8 mouse cellular contexts compared by ENCODE assay signal in genomic region chr17:69506070-69506469, GRCm38 (mm10).
DNase-seq lines count a peak whose midpoint lies in the region.

No protein-coding gene starts in this region.

- peak; percentile 9 for DNase-seq in cerebellum, adult 11 months
- DNase-seq in cerebellum, adult 11-12 months: no peak
- peak; percentile 48 for DNase-seq in layer of hippocampus, adult 11-12 months (ENCODE audit: low spot score)
- no peak for DNase-seq in layer of hippocampus, postnatal 25 days (ENCODE audit: extremely low spot score in 1 of 2, low spot score in 1 of 2)
- DNase-seq in 3T3-L1 (ENCODE audit: low read depth, low spot score): peak; percentile 68
- DNase-seq in cerebellum, adult 9-10 months: peak; percentile 33
- DNase-seq in yolk sac, embryonic 10.5 days (ENCODE audit: low spot score): no peak
- no peak for DNase-seq in spleen, adult 12 weeks (ENCODE audit: low spot score)

Comparison
In these comparisons a context has a peak if more than half of its experiments do, and no peak if none do; other contexts are left out.
1. DNase-seq: peak in cerebellum, adult 11 months (single experiment), layer of hippocampus, adult 11-12 months (single experiment), 3T3-L1 (single experiment) and cerebellum, adult 9-10 months (single experiment); none in cerebellum, adult 11-12 months (single experiment), layer of hippocampus, postnatal 25 days (0 of 2), yolk sac, embryonic 10.5 days (single experiment) and spleen, adult 12 weeks (single experiment).